9 mouse cellular contexts compared by ENCODE assay signal in genomic region chr6:115523201-115523600, GRCm38 (mm10). TPM values are rescaled to one million over a fixed set of nuclear protein-coding genes. Genes with fewer than 3 reads are reported as not detected.
DNase-seq lines count a peak whose midpoint lies in the region; ATAC-seq lines count a peak whose summit lies in the region.
"Had no signal": no experiment of that assay in that cellular context is flagged by ENCODE, and none has a peak within 500 bp of the region (broad histone marks: within the 10 kb centered on the region; RNA-seq: fewer than 3 reads in every experiment).

No protein-coding gene starts in this region.

- peak; percentile 25 for DNase-seq in embryonic facial prominence, embryonic 14.5 days (ENCODE audit: low spot score)
- DNase-seq in embryonic facial prominence, embryonic 10.5 days (ENCODE audit: low spot score), result no peak
- peak; percentile 24 for DNase-seq in ovary, adult 18-20 months (ENCODE audit: low spot score)
- no peak for DNase-seq in ovary, postnatal 14 days (ENCODE audit: low spot score)
- DNase-seq in heart, postnatal 14 days, result peak; percentile 38 to 54
- DNase-seq in thymus, postnatal 0 days (ENCODE audit: low spot score), result no peak
- DNase-seq in T-cell, adult 2 months (ENCODE audit: low spot score), result no peak

- no peaks in the 10 kb centered on the region; the same call in 1 of the 2 replicates for H3K27me3 ChIP-seq in embryonic facial prominence, embryonic 14.5 days (replicated peaks; ENCODE audit: control insufficient read depth, insufficient read depth, low read length)
- 0 out of 2 replicates have a peak, but pooled peaks cover 3% of the 10 kb centered on the region for H3K27me3 ChIP-seq in embryonic facial prominence, embryonic 10.5 days (replicated peaks; ENCODE audit: low read depth, poor library complexity, severe bottlenecking)
- no peaks in the 10 kb centered on the region for H3K27me3 ChIP-seq in stomach, embryonic 16.5 days (ENCODE audit: control insufficient read depth, insufficient read depth, low read length)

- intact Hi-C loops in heart, postnatal 14 days (cut with DNase I), result no loop called here

- no peak overlapping the region for H3K9ac ChIP-seq in embryonic facial prominence, embryonic 14.5 days (ENCODE audit: low read depth, low read length)
- H3K9ac ChIP-seq in stomach, embryonic 16.5 days (ENCODE audit: low read length), result 0 out of 2 replicates have a peak overlapping the region, but pooled peaks have one; percentile 18

- H3K4me1 ChIP-seq in embryonic facial prominence, embryonic 14.5 days (ENCODE audit: control insufficient read depth, insufficient read depth, low read length), result 0 out of 2 replicates have a peak, but pooled peaks cover 3% of the 10 kb centered on the region
- peaks cover 17% of the 10 kb centered on the region for H3K4me1 ChIP-seq in embryonic facial prominence, embryonic 10.5 days
- H3K4me1 ChIP-seq in stomach, embryonic 16.5 days (ENCODE audit: control insufficient read depth, insufficient read depth, low read length), result peaks cover 24% of the 10 kb centered on the region

- WGBS in embryonic facial prominence, embryonic 14.5 days, result 56% methylated on average over 9 of the region's 9 CpGs
- 85% methylated on average over 9 of the region's 9 CpGs for WGBS in embryonic facial prominence, embryonic 10.5 days
- 58% methylated on average over 9 of the region's 9 CpGs for WGBS in stomach, embryonic 16.5 days

- 0 out of 2 replicates have a peak overlapping the region, but pooled peaks have one; percentile 6 for H3K27ac ChIP-seq in embryonic facial prominence, embryonic 14.5 days (replicated peaks; ENCODE audit: low read depth, low read length)
- H3K27ac ChIP-seq in embryonic facial prominence, embryonic 10.5 days (replicated peaks), result no peak overlapping the region
- peak overlapping the region; percentile 50; the same call in 1 of the 2 replicates for H3K27ac ChIP-seq in stomach, embryonic 16.5 days (ENCODE audit: low read length)

- no peak overlapping the region for H3K4me3 ChIP-seq in embryonic facial prominence, embryonic 14.5 days (ENCODE audit: low read depth, low read length)
- no peak overlapping the region for H3K4me3 ChIP-seq in embryonic facial prominence, embryonic 10.5 days
- H3K4me3 ChIP-seq in stomach, embryonic 16.5 days (replicated peaks; ENCODE audit: low read length), result no peak overlapping the region
- H3K4me3 ChIP-seq: megakaryocyte, embryonic 14.5 days had no signal

- no peaks in the 10 kb centered on the region for H3K36me3 ChIP-seq in embryonic facial prominence, embryonic 14.5 days (ENCODE audit: control insufficient read depth, insufficient read depth, low read length)
- H3K36me3 ChIP-seq in embryonic facial prominence, embryonic 10.5 days (replicated peaks), result no peaks in the 10 kb centered on the region
- H3K36me3 ChIP-seq in stomach, embryonic 16.5 days (ENCODE audit: control insufficient read depth, insufficient read depth, low read length), result no peaks in the 10 kb centered on the region

- no peaks in the 10 kb centered on the region for H3K9me3 ChIP-seq in embryonic facial prominence, embryonic 14.5 days (ENCODE audit: control insufficient read depth, low read length)
- no peaks in the 10 kb centered on the region for H3K9me3 ChIP-seq in embryonic facial prominence, embryonic 10.5 days
- no peaks in the 10 kb centered on the region for H3K9me3 ChIP-seq in stomach, embryonic 16.5 days (replicated peaks; ENCODE audit: control insufficient read depth, low read length)
- H3K9me3 ChIP-seq: megakaryocyte, embryonic 14.5 days had no signal

- no peak; the same call in 1 of the 2 replicates for ATAC-seq in embryonic facial prominence, embryonic 14.5 days (ENCODE audit: low read depth)
- no peak for ATAC-seq in stomach, embryonic 16.5 days (ENCODE audit: insufficient read depth, low FRiP score)

- H3K4me2 ChIP-seq in embryonic facial prominence, embryonic 14.5 days (ENCODE audit: low read depth, low read length), result no peak overlapping the region
- no peak overlapping the region for H3K4me2 ChIP-seq in stomach, embryonic 16.5 days (ENCODE audit: low read depth, low read length)

RNA-seq across cellular contexts. Expression of gene Tsen2, which starts 21.3 kb away (rescaled TPM):
- polyA plus RNA-seq in embryonic facial prominence, embryonic 14.5 days (2014; fragmentation: Nextera tagmentation; extraction: Ambion mirVana), result 24.4 and 31.4 TPM in 2 replicates
- 32.1 and 33.0 TPM in 2 replicates for polyA plus RNA-seq in embryonic facial prominence, embryonic 10.5 days (2016; fragmentation: Nextera tagmentation; extraction: Ambion mirVana)
- total RNA-seq in heart, postnatal 14 days (2021), result 1 to 10 TPM; 7.0 to 7.5 TPM
- polyA plus RNA-seq in stomach, embryonic 16.5 days (2015; fragmentation: Nextera tagmentation; extraction: Ambion mirVana), result 23.7 and 26.1 TPM in 2 replicates
- polyA plus RNA-seq in thymus, postnatal 0 days (2015; fragmentation: Nextera tagmentation; extraction: Ambion mirVana), result 18.1 and 21.0 TPM in 2 replicates

Comparison
In these comparisons a context has a peak if more than half of its experiments do, and no peak if none do; other contexts are left out.
1. DNase-seq: peak in embryonic facial prominence, embryonic 14.5 days (single experiment), ovary, adult 18-20 months (single experiment) and heart, postnatal 14 days (2 of 2); none in embryonic facial prominence, embryonic 10.5 days (single experiment), ovary, postnatal 14 days (single experiment), thymus, postnatal 0 days (single experiment) and T-cell, adult 2 months (single experiment).